Mouse (Mus musculus): Measurements from ENCODE around the gene Ep400. TPM values are rescaled to one million over a fixed set of nuclear protein-coding genes. Genes with fewer than 3 reads are reported as not detected.
"Not testable (repeated sequence)": the region's sequence is repeated elsewhere in the genome, so short reads cannot be mapped to it uniquely, and the experiment has no call there.

Gene Ep400
- polyA plus RNA-seq, 2 experiments = 38.2 to 62.2 TPM

GRCm38 (mm10) chr5:110735606-110736005 lies 34.9 kb downstream of the Ep400 start:
- TF ChIP-seq POLR2A (IDR thresholded peaks at IDR 0.05; ENCODE audit: borderline replicate concordance, extremely low read depth, insufficient read depth, insufficient read length) = no peak
- DNase-seq (ENCODE audit: low spot score) = no peak
- H3K4me3 ChIP-seq (replicated peaks; ENCODE audit: low read length) = no peak overlapping the region
- no peak overlapping the region for H3K9ac ChIP-seq (ENCODE audit: low read depth, low read length, severe bottlenecking)
- H3K27me3 ChIP-seq (ENCODE audit: control insufficient read depth, insufficient read depth, low read length) = no peaks in the 10 kb centered on the region
- H3K4me2 ChIP-seq (replicated peaks; ENCODE audit: low read depth, low read length, severe bottlenecking) = no peak overlapping the region
- no peaks in the 10 kb centered on the region for H3K9me3 ChIP-seq (ENCODE audit: control insufficient read depth, low read length)
- H3K4me1 ChIP-seq (ENCODE audit: control insufficient read depth, insufficient read depth, low read length) = no peaks in the 10 kb centered on the region
- no peak overlapping the region for H3K27ac ChIP-seq (replicated peaks; ENCODE audit: low read depth, low read length)
- WGBS = 92% methylated on average over 1 of the region's 1 CpGs
- H3K36me3 ChIP-seq (ENCODE audit: control insufficient read depth, insufficient read depth, low read length) = peaks cover 85% of the 10 kb centered on the region
- ATAC-seq (ENCODE audit: low FRiP score, low read depth) = no peak

GRCm38 (mm10) chr5:110733231-110733823 lies 37.2 kb downstream of the Ep400 start:
- no peak for TF ChIP-seq POLR2A (IDR thresholded peaks at IDR 0.05; ENCODE audit: borderline replicate concordance, extremely low read depth, insufficient read depth, insufficient read length)

GRCm38 (mm10) chr5:110731227-110731626 lies 39.3 kb downstream of the Ep400 start:
- 89% methylated on average over 2 of the region's 2 CpGs for WGBS
- no peak overlapping the region for H3K9ac ChIP-seq (ENCODE audit: low read depth, low read length, severe bottlenecking)
- no peak for TF ChIP-seq POLR2A (IDR thresholded peaks at IDR 0.05; ENCODE audit: borderline replicate concordance, extremely low read depth, insufficient read depth, insufficient read length)

More at GRCm38 (mm10) chr5:110733231-110733823, 37.2 kb downstream of the Ep400 start:
- no peak overlapping the region for H3K4me3 ChIP-seq (replicated peaks; ENCODE audit: low read length)
- H3K9ac ChIP-seq (ENCODE audit: low read depth, low read length, severe bottlenecking) = no peak overlapping the region
- no peaks in the 10 kb centered on the region for H3K9me3 ChIP-seq (ENCODE audit: control insufficient read depth, low read length)
- no peaks in the 10 kb centered on the region for H3K27me3 ChIP-seq (ENCODE audit: control insufficient read depth, insufficient read depth, low read length)
- H3K4me1 ChIP-seq (ENCODE audit: control insufficient read depth, insufficient read depth, low read length) = no peaks in the 10 kb centered on the region
- no peak overlapping the region for H3K27ac ChIP-seq (replicated peaks; ENCODE audit: low read depth, low read length)
- no peak for DNase-seq (ENCODE audit: low spot score)
- no peak overlapping the region for H3K4me2 ChIP-seq (replicated peaks; ENCODE audit: low read depth, low read length, severe bottlenecking)
- WGBS = 86% methylated on average over 4 of the region's 4 CpGs
- no peak for ATAC-seq (ENCODE audit: low FRiP score, low read depth)
- peaks cover 82% of the 10 kb centered on the region for H3K36me3 ChIP-seq (ENCODE audit: control insufficient read depth, insufficient read depth, low read length)

GRCm38 (mm10) chr5:110727850-110728249 lies 42.7 kb downstream of the Ep400 start:
- Histone ChIP-seq H3K27ac (replicated peaks; ENCODE audit: low read depth, low read length) (no peak overlapping the region), H3K4me3 (replicated peaks; ENCODE audit: low read length) (no peak overlapping the region), H3K9ac (ENCODE audit: low read depth, low read length, severe bottlenecking) (no peak overlapping the region), H3K4me1 (ENCODE audit: control insufficient read depth, insufficient read depth, low read length) (no peaks in the 10 kb centered on the region), H3K4me2 (replicated peaks; ENCODE audit: low read depth, low read length, severe bottlenecking) (no peak overlapping the region), H3K9me3 (ENCODE audit: control insufficient read depth, low read length) (no peaks in the 10 kb centered on the region), H3K36me3 (ENCODE audit: control insufficient read depth, insufficient read depth, low read length) (peaks cover 84% of the 10 kb centered on the region), H3K27me3 (ENCODE audit: control insufficient read depth, insufficient read depth, low read length) (no peaks in the 10 kb centered on the region)
- ATAC-seq (ENCODE audit: low FRiP score, low read depth) (no peak), DNase-seq (ENCODE audit: low spot score) (no peak)
- WGBS = 85% methylated on average over 1 of the region's 1 CpGs
- no peak for TF ChIP-seq POLR2A (IDR thresholded peaks at IDR 0.05; ENCODE audit: borderline replicate concordance, extremely low read depth, insufficient read depth, insufficient read length)

More at GRCm38 (mm10) chr5:110731227-110731626, 39.3 kb downstream of the Ep400 start:
- Histone ChIP-seq H3K4me2 (replicated peaks; ENCODE audit: low read depth, low read length, severe bottlenecking) (no peak overlapping the region), H3K36me3 (ENCODE audit: control insufficient read depth, insufficient read depth, low read length) (peaks cover 80% of the 10 kb centered on the region), H3K9me3 (ENCODE audit: control insufficient read depth, low read length) (no peaks in the 10 kb centered on the region), H3K27ac (replicated peaks; ENCODE audit: low read depth, low read length) (no peak overlapping the region), H3K27me3 (ENCODE audit: control insufficient read depth, insufficient read depth, low read length) (no peaks in the 10 kb centered on the region), H3K4me1 (ENCODE audit: control insufficient read depth, insufficient read depth, low read length) (no peaks in the 10 kb centered on the region), H3K4me3 (replicated peaks; ENCODE audit: low read length) (no peak overlapping the region)
- ATAC-seq (ENCODE audit: low FRiP score, low read depth) = no peak
- no peak for DNase-seq (ENCODE audit: low spot score)

- no peak overlapping the region for H3K9ac ChIP-seq (ENCODE audit: low read depth, low read length, severe bottlenecking)
- H3K36me3 ChIP-seq (ENCODE audit: control insufficient read depth, insufficient read depth, low read length) = peaks cover 86% of the 10 kb centered on the region
- no peak overlapping the region for H3K27ac ChIP-seq (replicated peaks; ENCODE audit: low read depth, low read length)
- no peak for TF ChIP-seq POLR2A (IDR thresholded peaks at IDR 0.05; ENCODE audit: borderline replicate concordance, extremely low read depth, insufficient read depth, insufficient read length)
- no peaks in the 10 kb centered on the region for H3K4me1 ChIP-seq (ENCODE audit: control insufficient read depth, insufficient read depth, low read length)
- DNase-seq (ENCODE audit: low spot score) (no peak), ATAC-seq (ENCODE audit: low FRiP score, low read depth) (no peak)
- H3K4me3 ChIP-seq (replicated peaks; ENCODE audit: low read length) = no peak overlapping the region
- H3K9me3 ChIP-seq (ENCODE audit: control insufficient read depth, low read length) = no peaks in the 10 kb centered on the region
- 89% methylated on average over 2 of the region's 2 CpGs for WGBS
- no peak overlapping the region for H3K4me2 ChIP-seq (replicated peaks; ENCODE audit: low read depth, low read length, severe bottlenecking)
- H3K27me3 ChIP-seq (ENCODE audit: control insufficient read depth, insufficient read depth, low read length) = no peaks in the 10 kb centered on the region
Observed at GRCm38 (mm10) chr5:110723543-110723942, 47.0 kb downstream of the Ep400 start.

GRCm38 (mm10) chr5:110721463-110721862 lies 49.1 kb downstream of the Ep400 start:
- DNase-seq (ENCODE audit: low spot score); H3K4me3 ChIP-seq (replicated peaks; ENCODE audit: low read length); H3K9me3 ChIP-seq (ENCODE audit: control insufficient read depth, low read length); H3K27me3 ChIP-seq (ENCODE audit: control insufficient read depth, insufficient read depth, low read length); ATAC-seq (ENCODE audit: low FRiP score, low read depth); H3K27ac ChIP-seq (replicated peaks; ENCODE audit: low read depth, low read length); H3K4me2 ChIP-seq (replicated peaks; ENCODE audit: low read depth, low read length, severe bottlenecking); H3K9ac ChIP-seq (ENCODE audit: low read depth, low read length, severe bottlenecking); H3K4me1 ChIP-seq (ENCODE audit: control insufficient read depth, insufficient read depth, low read length): not testable (repeated sequence)
- WGBS = 85% methylated on average over 1 of the region's 1 CpGs
- H3K36me3 ChIP-seq (ENCODE audit: control insufficient read depth, insufficient read depth, low read length) = peaks cover 82% of the 10 kb centered on the region

All from limb, embryonic 14.5 days (tissue).